Mouse (Mus musculus): ENCODE data around the gene Atp13a2. TPM values are rescaled to one million over a fixed set of nuclear protein-coding genes. Genes with fewer than 3 reads are reported as not detected.

Gene Atp13a2
- polyA plus RNA-seq, 1 experiment: 46.7 TPM

DNA sequence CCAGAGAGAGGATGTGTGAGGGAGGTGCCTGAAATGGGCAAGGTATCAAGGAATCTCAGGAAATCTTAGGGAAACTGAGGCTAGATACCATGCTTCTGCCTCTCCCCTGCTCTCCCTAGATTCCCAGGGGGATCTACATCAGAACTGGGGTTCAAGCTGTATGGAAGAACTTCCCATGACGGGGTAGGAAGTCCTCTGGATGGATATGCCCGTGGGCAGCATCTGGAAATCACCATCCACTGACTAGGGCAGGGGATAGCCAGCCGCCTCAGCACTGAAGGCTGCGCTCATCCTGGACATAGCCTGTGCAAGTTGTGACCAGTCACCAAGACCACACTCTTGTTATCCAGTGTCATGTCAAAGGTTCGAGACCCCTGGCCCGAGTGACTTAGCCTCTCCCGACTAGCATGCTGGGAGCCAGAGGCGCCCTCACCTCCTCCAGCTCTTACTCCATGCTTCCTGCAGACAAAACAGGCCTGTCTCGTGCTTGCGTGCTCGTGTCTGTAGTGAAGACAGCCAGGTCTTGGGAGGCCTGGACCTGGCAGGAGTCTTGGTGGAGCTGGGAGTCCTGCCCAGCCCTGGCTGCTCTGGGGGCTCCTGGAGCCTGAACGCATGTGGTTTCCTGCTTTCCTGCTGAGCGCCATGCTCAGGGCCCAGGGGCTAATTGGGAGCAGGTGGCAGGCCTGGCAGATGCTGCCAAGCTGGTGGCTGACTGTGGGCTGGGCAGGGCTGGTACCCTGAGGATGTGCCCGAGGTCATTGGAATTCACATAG, 25.1 kb downstream of the Atp13a2 start:
- H3K27ac ChIP-seq (ENCODE audit: control insufficient read depth, insufficient read depth, low read depth, low read length, poor library complexity): no peak overlapping the region
- TF ChIP-seq CTCF (IDR thresholded peaks at IDR 0.05; ENCODE audit: control insufficient read depth, insufficient read depth, low read length) (no peak), POLR2A (IDR thresholded peaks at IDR 0.05; ENCODE audit: borderline replicate concordance, control insufficient read depth, low read depth, low read length) (no peak)
- no peaks in the 10 kb centered on the region; the same call in 1 of the 2 replicates for H3K4me1 ChIP-seq (ENCODE audit: control insufficient read depth, insufficient read depth, low read length)
- WGBS: 62% methylated on average over 14 of the region's 14 CpGs
- no peak overlapping the region for H3K4me3 ChIP-seq (replicated peaks; ENCODE audit: control insufficient read depth, low read depth, low read length)

DNA sequence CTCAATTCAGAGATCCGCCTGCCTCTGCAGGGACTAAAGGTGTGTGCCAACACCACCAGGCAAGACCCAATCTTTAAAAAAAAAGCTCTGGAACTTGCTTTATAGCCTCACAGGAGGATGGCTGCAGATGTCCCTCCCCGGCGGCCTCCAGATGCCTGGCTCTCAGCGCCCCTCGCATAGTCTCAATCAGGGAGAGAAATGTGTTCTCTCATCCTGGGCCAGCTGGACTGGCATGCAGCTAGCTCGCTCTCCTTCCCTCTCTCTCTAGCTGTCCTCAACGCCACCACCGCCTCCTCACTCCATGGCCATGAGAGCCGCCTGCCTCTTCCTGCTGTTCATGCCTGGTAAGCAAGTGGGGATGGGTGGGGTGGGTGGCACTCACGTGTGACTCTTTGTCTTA, 25.9 kb downstream of the Atp13a2 start:
- H3K4me3 ChIP-seq (replicated peaks; ENCODE audit: control insufficient read depth, low read depth, low read length): no peak overlapping the region
- TF ChIP-seq POLR2A (IDR thresholded peaks at IDR 0.05; ENCODE audit: borderline replicate concordance, control insufficient read depth, low read depth, low read length) (no peak), CTCF (IDR thresholded peaks at IDR 0.05; ENCODE audit: control insufficient read depth, insufficient read depth, low read length) (no peak)
- WGBS: 79% methylated on average over 10 of the region's 10 CpGs
- H3K4me1 ChIP-seq (ENCODE audit: control insufficient read depth, insufficient read depth, low read length): no peaks in the 10 kb centered on the region; the same call in 1 of the 2 replicates
- H3K27ac ChIP-seq (ENCODE audit: control insufficient read depth, insufficient read depth, low read depth, low read length, poor library complexity): no peak overlapping the region

DNA sequence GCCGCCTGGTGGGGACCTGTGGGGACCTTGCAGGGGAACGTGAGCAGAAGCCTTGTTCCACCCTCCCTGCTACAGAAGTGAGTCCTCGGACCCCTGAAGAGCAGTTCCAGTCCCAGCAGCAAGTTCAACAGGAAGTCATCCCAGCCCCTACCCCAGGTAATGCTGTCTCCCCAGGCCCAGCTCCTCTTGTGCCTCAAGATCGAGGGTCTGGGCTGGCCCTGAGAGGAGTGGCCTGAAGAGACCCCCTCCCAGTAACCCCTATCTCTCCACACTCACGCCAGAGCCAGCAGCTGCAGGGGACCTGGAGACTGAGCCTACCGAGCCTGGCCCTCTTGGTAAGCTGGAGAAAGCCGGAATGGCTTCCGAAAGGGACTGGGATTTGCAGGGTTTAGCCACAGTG, 27.4 kb downstream of the Atp13a2 start:
- no peak overlapping the region for H3K4me3 ChIP-seq (replicated peaks; ENCODE audit: control insufficient read depth, low read depth, low read length)
- H3K27ac ChIP-seq (ENCODE audit: control insufficient read depth, insufficient read depth, low read depth, low read length, poor library complexity): no peak overlapping the region
- no peaks in the 10 kb centered on the region for H3K4me1 ChIP-seq (ENCODE audit: control insufficient read depth, insufficient read depth, low read length)
- 82% methylated on average over 8 of the region's 8 CpGs for WGBS
- TF ChIP-seq CTCF (IDR thresholded peaks at IDR 0.05; ENCODE audit: control insufficient read depth, insufficient read depth, low read length): no peak

DNA sequence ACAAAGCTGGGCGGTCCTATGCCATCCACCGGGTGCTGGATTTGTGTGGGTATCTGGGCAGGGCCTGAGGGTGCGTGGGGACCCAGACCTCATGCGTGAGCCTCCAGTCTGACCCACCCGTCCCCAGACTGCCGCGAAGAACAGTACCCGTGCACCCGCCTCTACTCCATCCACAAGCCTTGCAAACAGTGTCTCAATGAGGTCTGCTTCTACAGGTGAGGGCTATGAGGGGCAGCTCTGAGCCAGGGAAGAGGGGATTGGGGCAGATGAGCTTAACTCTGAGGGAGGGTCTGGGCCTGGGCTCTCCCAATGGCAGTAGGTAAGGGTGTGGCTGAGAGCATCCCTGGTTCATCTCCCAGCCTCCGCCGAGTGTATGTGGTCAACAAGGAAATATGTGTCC, 28.2 kb downstream of the Atp13a2 start:
- Histone ChIP-seq H3K4me1 (ENCODE audit: control insufficient read depth, insufficient read depth, low read length) (no peaks in the 10 kb centered on the region), H3K27ac (ENCODE audit: control insufficient read depth, insufficient read depth, low read depth, low read length, poor library complexity) (no peak overlapping the region), H3K4me3 (replicated peaks; ENCODE audit: control insufficient read depth, low read depth, low read length) (no peak overlapping the region)
- WGBS: 81% methylated on average over 11 of the region's 11 CpGs
- TF ChIP-seq POLR2A (IDR thresholded peaks at IDR 0.05; ENCODE audit: borderline replicate concordance, control insufficient read depth, low read depth, low read length) (no peak), CTCF (IDR thresholded peaks at IDR 0.05; ENCODE audit: control insufficient read depth, insufficient read depth, low read length) (no peak)

DNA sequence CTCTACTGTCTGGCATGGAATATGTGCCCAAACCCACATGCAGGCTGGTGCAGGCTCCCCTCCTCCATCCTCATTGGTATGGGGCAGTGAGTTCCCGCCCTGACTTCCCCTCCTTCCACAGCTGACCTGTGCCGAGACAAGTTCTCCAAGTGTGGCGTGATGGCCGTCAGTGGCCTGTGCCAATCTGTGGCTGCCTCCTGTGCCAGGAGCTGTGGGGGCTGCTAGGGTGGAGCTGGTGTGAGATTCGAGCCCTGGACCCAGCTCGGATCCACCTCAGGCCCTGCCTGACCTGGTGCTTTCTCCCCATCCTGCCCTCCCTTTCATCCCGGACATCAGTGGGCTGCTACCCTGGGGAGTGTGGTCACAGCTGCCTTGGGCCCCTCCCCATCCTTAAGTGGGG, 28.7 kb downstream of the Atp13a2 start:
- TF ChIP-seq POLR2A (IDR thresholded peaks at IDR 0.05; ENCODE audit: borderline replicate concordance, control insufficient read depth, low read depth, low read length) (no peak), CTCF (IDR thresholded peaks at IDR 0.05; ENCODE audit: control insufficient read depth, insufficient read depth, low read length) (no peak)
- no peak overlapping the region for H3K4me3 ChIP-seq (replicated peaks; ENCODE audit: control insufficient read depth, low read depth, low read length)
- 53% methylated on average over 7 of the region's 7 CpGs for WGBS
- no peak overlapping the region for H3K27ac ChIP-seq (ENCODE audit: control insufficient read depth, insufficient read depth, low read depth, low read length, poor library complexity)
- no peaks in the 10 kb centered on the region for H3K4me1 ChIP-seq (ENCODE audit: control insufficient read depth, insufficient read depth, low read length)

DNA sequence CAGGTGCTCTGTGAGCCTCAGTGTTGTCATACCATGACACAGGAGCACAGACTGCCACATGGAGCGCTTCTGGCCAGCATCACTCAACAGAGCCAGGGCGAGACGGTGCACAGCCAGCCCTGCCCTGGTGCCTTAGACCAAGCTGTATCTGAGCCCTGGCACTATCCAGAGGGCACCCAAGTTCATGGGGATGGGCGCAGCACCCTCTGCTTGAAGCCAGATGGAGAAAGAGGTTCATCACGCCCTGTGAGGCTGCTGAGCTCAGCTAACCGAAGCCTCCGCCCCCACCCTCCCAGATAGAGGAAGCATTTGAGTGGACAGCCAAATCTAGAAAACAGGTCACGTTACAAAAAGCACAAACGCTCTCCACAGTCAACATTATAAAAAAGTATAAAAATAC, 29.6 kb downstream of the Atp13a2 start:
- TF ChIP-seq POLR2A (IDR thresholded peaks at IDR 0.05; ENCODE audit: borderline replicate concordance, control insufficient read depth, low read depth, low read length) (no peak), CTCF (IDR thresholded peaks at IDR 0.05; ENCODE audit: control insufficient read depth, insufficient read depth, low read length) (no peak)
- no peak overlapping the region for H3K27ac ChIP-seq (ENCODE audit: control insufficient read depth, insufficient read depth, low read depth, low read length, poor library complexity)
- no peaks in the 10 kb centered on the region for H3K4me1 ChIP-seq (ENCODE audit: control insufficient read depth, insufficient read depth, low read length)
- no peak overlapping the region for H3K4me3 ChIP-seq (replicated peaks; ENCODE audit: control insufficient read depth, low read depth, low read length)
- 55% methylated on average over 9 of the region's 9 CpGs for WGBS

DNA sequence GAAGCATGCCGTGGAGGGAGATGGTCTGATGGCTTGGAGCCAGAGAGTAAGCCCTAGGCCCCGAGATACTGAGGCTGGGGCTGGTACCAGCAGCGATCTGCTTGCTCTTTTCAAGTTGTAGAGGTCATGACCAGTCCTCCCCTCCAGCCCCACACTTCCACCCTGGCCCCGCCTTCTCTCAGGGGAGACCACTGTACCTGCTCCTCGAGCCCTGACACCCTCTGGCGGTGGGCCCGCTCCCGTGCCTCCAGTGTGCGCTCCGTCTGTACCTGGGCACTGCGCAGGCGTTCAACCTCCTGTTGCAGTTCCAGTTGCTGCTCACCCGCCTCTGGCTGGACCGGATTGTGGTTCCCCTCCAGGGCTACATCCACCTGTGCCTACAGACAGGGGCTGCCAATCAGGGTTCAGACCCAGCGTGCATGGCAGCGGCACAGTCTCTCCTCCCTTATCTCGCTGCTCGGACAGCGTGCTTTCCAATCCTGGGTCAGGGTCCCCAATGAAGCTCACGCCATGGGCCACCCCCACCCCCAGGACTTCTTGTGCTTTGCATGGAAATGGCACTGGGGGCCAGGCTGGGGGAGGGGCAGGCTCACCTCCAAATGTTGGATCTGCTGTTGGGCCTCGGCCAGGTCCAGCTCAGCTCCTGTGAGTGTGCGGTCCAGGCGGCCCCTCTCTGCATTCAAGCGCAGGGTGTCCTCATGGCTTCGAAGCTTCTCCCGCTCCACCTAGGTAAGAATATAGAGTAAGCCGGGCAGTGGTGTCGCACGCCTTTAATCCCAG, 31.2 kb downstream of the Atp13a2 start:
- Histone ChIP-seq H3K4me3 (replicated peaks; ENCODE audit: control insufficient read depth, low read depth, low read length) (no peak overlapping the region), H3K27ac (ENCODE audit: control insufficient read depth, insufficient read depth, low read depth, low read length, poor library complexity) (no peak overlapping the region), H3K4me1 (ENCODE audit: control insufficient read depth, insufficient read depth, low read length) (no peaks in the 10 kb centered on the region)
- 88% methylated on average over 29 of the region's 29 CpGs for WGBS
- no peak for TF ChIP-seq CTCF (IDR thresholded peaks at IDR 0.05; ENCODE audit: control insufficient read depth, insufficient read depth, low read length)
- no peak for TF ChIP-seq POLR2A (IDR thresholded peaks at IDR 0.05; ENCODE audit: borderline replicate concordance, control insufficient read depth, low read depth, low read length)

DNA sequence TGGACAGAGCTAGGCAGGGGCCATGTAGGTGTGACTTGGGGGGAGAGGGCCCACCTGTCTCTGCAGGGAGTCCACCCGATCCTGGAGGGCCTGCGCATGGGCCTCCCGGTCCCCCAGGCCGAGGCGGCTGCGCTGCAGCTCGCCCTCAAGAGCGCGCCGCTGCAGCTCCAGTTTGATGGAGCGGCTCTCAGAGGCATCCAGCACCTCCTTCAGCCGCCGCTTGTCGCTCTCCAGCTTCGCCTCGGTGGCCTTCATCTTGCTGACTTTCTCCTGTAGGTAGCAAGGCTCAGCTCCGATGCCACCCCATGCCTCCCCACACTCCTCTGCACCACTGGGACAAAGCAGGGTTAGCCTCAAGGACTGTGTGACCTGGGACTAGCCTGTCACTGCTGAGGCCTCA, 33.5 kb downstream of the Atp13a2 start:
- WGBS: 93% methylated on average over 17 of the region's 17 CpGs
- Histone ChIP-seq H3K4me1 (ENCODE audit: control insufficient read depth, insufficient read depth, low read length) (no peaks in the 10 kb centered on the region), H3K27ac (ENCODE audit: control insufficient read depth, insufficient read depth, low read depth, low read length, poor library complexity) (no peak overlapping the region), H3K4me3 (replicated peaks; ENCODE audit: control insufficient read depth, low read depth, low read length) (no peak overlapping the region)
- TF ChIP-seq POLR2A (IDR thresholded peaks at IDR 0.05; ENCODE audit: borderline replicate concordance, control insufficient read depth, low read depth, low read length): no peak
- TF ChIP-seq CTCF (IDR thresholded peaks at IDR 0.05; ENCODE audit: control insufficient read depth, insufficient read depth, low read length): no peak

Measured in bone marrow, adult 2 months (tissue).